Mouse (Mus musculus) right cerebral cortex, postnatal 25 days (tissue): ENCODE measurements at regions not wholly inside any gene's neighbourhood (a gene's known extent, or its start where the extent isn't known, plus 50 kb on each side); places are given as distances from the start of the nearest gene placed in this dataset.

Experiments
- DNase-seq: peaks from one replicate; pipeline ENCODE4 v3.0.0; 2022

- no peak for DNase-seq
Measured at GRCm38 (mm10) chr1:76120840-76121239, 574.8 kb downstream of the Slc4a3 start.

- DNase-seq = no peak
Measured at GRCm38 (mm10) chr1:76130353-76130752, 584.3 kb downstream of the Slc4a3 start.

DNA sequence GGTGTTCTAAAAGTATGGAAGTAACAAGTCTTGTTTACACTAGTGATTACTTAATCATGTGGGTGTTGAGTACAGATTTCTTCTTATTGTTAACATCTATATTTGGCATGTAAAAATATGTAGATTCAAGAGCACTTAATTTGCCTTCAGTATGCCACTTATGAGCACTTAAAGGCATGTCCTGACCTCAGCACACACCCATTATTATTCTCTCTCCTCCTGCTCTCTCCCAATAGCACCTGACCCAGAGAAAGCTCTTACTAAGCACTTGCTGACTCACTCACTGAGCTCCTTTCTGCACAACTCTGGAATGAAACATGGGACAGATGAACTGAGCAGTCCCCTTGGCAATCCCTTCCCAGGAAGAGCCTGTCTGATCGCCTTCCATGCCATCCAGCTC is 590.7 kb downstream of the Slc4a3 start:
- no peak for DNase-seq

- no peak for DNase-seq
Measured at GRCm38 (mm10) chr1:76137701-76138100, 591.6 kb downstream of the Slc4a3 start.

GRCm38 (mm10) chr1:76143516-76143915 is 597.5 kb downstream of the Slc4a3 start:
- no peak for DNase-seq

GRCm38 (mm10) chr1:76148963-76149362 is 602.9 kb downstream of the Slc4a3 start:
- DNase-seq = no peak

GRCm38 (mm10) chr1:76156291-76156690 is 610.2 kb downstream of the Slc4a3 start:
- no peak for DNase-seq

GRCm38 (mm10) chr1:76167486-76167885 is 621.4 kb downstream of the Slc4a3 start:
- no peak for DNase-seq

DNA sequence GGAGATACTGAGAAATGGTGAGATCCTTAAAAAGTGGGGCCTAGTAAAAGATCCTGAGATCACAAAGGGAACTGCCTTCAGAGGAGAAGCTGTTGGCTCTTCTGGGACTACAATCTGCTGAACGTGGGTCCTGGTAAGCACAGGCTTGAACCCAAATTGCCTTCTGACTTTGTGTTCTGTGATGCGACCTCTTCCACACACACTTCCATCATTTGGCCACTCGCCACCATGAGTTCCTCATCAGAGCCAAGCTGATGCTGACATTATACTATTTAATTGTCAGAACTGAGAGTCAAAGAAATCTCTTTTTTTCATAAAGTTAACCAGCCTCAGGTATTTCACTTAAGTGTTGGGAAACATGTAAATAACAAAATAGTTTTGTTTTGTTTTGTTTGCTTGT is 635.1 kb downstream of the Slc4a3 start:
- DNase-seq = no peak

DNA sequence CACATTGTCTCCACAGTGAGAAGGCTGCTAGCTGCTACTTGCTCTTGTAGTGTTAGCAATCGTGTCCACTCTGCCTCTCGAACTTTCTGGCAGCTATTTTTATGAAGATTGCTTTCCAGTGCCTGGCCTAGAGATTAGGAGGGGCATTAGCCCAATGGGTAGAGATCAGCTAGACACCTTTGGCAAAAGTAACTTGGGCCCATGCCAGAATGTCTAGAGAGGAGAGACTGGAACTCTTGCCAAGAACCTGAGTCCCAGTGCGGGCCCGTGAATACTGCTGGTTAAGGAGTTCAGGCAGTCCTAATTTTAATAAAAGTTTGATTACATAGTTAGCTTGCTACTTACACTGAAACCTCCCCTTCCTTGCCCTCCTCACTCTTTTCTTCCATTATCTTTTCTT is 648.8 kb downstream of the Slc4a3 start:
- DNase-seq = no peak

DNA sequence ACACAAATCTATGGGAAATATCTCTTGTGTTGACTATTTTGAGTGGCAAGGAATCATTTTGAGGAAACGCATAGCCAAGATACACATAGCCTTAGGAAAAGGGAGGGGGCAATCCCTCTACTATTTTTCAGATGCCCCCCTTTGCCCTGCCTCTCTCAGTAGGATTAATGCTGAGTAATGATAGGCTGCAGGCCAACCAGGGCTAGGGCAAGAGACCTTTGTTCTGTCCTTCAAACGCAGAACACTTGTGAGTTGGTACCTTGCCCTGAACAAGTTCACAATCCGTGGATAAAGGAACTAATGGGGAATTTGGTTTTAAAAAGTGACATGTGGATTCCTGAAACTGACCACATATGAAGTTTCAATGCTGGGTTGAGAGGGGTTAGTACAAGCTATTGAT is 651.6 kb downstream of the Slc4a3 start:
- DNase-seq = no peak

DNA sequence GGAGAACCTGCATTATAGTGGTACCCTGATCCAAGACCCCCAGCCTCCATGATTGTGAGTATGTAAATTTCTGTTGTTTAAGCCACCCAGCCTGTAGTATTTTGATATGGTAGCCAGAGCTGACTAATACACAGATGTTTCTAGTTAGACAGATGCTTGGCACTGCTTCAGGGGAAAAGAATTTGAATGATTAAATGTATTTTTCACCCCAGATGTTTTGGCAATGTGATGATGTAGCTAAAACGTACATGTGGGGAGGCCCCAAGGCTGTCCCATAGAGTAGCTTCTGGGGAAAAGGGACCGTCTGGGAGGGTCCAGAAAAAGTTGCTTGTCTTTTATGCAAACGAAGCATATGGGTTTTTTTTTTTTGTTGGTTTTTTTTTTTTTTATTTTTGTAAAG is 654.8 kb downstream of the Slc4a3 start:
- no peak for DNase-seq

DNA sequence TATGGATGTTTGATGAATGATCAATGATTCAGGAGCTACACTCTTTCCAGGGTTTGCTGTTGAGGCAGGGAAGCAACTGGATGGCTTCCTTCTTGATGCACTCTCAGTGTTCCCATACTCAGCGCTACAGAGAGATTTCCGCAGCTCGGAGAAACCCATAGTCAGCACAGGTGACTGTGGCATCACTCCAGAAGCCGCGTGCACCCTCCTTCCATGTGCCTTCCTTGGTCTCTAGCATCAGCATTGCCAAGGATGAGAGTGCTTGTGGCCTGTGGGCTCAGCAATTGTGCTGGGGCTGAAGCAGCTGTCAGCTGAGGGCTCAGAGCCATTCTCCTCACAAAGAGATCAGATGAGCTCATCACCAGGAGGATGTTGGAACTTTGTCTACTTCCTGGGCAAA is 666.4 kb downstream of the Slc4a3 start:
- DNase-seq = no peak

DNA sequence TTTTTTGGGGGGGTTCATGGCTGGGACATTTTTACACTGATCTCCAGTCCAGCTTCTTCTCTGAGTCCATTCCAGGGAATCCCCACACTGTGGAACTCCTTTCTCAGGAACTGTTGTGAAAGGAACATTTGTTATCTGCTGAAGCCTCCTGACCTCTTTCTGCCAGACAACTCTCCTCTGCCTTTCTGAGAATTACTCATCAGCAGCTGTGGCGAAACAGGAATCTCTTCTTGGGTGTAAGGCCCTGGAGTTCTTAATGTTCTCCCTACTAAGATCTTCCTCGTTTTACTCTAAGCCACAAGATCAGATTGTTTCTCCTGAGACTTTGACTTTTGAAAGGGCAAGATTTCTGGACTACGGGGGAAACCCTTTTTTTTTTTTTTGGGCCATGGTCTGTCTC is 698.7 kb downstream of the Slc4a3 start:
- DNase-seq = no peak

DNA sequence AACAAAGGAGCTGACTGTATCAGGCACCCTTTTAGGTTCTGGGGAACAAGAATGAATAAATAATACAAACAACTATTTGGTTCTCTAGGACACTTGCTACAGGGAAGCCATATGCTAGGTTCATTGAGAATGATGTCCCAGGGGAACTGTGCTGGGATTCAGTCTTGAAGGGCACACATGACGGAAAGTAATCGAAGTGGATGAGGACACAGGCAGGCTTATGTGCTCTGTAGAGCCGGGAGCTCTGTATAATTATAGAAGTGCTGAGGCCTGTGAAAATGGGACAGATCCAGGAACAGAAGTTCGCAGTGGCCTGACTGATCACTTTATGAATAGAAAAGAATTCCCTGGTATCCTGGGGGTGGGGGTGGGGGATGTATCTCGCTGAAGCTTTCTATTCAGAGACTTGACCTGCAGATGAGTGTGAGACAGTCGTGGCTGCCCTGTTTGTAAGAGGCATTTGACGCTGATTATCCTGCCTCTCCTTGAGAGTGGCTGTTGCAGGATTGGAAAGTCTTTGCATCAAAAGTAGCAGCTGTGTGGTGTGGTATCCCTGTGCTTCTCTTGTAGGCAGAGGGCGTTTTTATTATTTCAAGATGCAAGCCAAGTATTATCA is 700.2 kb downstream of the Slc4a3 start:
- DNase-seq = no peak

- no peak for DNase-seq
Measured at GRCm38 (mm10) chr1:76247126-76247525, 701.1 kb downstream of the Slc4a3 start.

- DNase-seq = no peak
Measured at GRCm38 (mm10) chr1:76258217-76258616, 712.2 kb downstream of the Slc4a3 start.

DNA sequence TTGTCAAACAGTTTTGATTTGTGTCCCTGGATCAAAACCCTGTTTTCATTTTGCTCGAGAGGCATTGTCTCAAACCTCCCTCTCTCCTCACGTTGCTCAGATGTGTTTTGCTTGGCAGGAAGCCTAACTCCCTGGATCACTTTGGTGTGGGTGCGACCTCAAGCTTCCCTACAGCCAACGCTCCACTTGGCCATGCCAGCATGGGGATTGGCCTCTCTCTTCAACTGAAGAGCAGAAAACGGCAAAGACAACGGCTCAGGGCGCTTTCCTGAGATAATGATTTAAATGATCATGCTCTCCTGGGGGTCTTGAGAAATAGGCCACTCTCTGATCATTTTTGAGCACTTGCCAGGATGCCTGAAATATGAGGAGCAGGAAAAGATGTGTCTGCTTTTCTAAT is 730.1 kb downstream of the Slc4a3 start:
- DNase-seq = no peak

DNA sequence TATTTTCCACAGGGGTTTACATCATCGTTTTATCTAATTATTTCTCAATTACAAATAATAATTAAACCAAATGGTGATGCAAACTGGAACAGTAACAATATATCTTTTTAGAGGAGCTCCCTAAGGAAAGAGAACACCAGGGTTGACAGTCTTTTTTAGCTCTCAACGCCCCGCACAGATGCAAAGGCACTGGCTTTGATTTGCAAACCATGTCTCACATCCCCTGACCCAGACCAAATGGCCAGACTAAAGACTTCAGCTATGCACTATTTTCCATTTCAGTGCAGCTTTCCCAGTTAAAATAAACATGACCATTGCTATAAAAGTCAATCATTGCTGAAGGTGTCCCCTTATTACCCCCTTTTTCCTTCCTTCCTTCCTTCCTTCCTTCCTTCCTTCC is 730.6 kb downstream of the Slc4a3 start:
- no peak for DNase-seq

DNA sequence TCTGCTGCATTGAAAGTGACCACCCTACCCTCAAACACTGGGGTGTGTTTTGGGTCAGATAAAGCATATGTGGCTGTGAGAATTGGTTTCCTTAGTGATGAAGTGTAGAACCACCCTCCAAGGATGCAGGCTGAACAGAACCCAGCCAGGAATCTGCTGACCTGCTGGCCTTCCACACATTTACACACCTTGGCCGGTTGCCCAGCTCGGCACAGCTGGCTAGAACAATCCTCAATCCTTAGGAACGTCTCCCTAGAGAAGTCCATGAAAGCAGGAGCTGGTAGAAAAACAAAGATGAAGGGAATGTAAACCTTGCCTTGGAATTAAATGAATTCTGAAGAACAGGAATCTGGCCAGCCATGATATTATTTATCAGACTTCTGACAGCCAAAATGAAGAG is 737.3 kb downstream of the Slc4a3 start:
- no peak for DNase-seq

DNA sequence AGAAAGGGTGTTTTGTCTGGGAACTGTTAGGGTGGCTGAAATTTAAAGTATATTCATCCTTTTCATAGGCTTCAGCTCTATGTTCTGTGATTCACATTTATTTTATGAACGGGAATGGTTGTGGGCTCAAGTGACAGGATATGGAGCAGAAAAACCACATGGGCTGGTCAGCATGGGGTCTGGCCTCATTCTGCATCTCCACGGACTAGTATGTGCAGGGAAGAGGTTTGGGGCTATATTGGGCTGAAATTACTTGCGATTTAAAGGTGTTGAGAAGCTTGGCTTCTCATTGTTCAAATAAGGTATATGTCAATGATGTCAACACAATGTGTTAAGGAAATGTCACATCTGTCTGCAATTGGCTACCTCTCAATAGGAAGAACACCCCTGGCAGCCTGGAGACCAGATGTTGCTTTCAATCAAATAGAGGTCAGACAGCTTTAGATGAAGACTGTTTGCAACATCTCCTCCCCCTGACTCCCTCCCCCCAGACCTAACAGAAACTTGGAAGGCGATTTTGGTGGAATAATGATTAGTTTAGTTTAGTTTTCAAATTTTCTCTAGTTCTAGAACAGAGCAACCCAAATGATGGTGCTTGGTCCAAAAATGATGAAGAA is 777.0 kb downstream of the Slc4a3 start:
- no peak for DNase-seq

DNA sequence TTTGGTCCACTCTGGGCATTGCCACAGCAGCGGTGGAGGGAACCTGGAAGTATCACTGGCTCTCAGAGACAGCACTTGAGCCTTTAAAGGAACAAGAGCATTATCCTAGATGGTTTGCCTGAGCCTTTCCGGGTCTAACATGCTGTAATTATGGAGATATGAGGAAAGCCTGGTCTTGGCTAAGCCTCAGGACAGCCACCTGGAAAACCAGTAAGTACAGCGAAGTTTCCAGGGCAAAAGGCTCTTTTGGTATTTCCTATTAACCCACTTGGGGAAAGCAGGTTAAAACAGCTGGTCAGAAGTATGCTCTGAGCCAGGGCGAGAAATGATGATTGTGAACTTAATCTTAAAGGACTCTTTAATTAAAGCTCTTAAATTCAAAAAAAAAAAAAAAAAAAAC is 777.5 kb downstream of the Slc4a3 start:
- no peak for DNase-seq

DNA sequence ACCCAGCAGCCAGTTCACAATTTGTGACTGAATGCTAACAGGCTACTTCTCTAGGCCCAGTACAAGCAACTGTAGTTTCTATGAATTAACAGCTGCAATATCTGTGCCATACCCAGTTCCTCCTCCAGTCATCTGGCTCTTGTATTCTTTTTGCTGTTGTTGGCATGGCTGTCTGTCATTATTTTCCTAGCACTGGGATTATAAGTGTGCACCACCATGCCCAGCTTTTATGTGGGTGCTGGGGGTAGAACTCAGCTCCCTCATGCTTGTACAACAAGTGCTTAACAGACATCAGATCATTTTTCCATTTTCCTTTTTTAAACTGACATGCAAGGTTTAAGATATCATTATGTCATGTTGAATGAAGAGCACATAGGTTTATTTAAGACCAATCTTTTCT is 789.9 kb downstream of the Slc4a3 start:
- DNase-seq = no peak

GRCm38 (mm10) chr1:76362106-76362505 is 816.0 kb downstream of the Slc4a3 start:
- no peak for DNase-seq

GRCm38 (mm10) chr1:76373931-76374330 is 827.9 kb downstream of the Slc4a3 start:
- DNase-seq = no peak
